Mouse (Mus musculus) liver, adult 10 weeks (tissue): ENCODE measurements around the gene Gm7579. TPM values are rescaled to one million over a fixed set of nuclear protein-coding genes. Genes with fewer than 3 reads are reported as not detected.

Experiments used
- polyA plus RNA-seq: library from polyadenylated mRNA; stranded (reverse); fragments of 350-450 nt; fragmentation: Illumina TruSeq; extraction: RNeasy Lipid Tissue Mini Kit (QIAGEN cat#74804); gene quantifications from one replicate; pipeline ENCODE4 v1.2.3, GENCODE M21; 2014; ENCODE audit warnings: low read depth, low replicate concordance

The Gm7579 gene
- polyA plus RNA-seq = not detected

DNA sequence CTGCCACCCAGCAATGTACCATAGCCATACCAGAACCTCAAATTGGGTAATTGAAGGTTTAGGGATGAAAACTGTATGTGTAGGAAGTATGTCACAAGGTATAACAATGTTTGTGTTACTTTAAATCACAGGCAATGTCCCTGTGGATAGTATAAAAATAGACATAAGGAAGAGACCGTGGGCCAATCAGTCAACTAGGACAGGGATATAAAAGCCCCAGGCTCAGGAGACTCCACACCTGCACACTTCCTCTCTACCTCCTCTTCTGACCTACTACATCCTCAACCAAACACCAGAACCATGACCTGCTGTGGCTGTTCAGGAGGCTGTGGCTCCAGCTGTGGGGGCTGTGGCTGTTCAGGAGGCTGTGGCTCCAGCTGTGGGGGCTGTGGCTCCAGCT is at the start of gene Gm7579:
Gene Gm7579, plus strand, starts transcription at position 301 of the 400 bp plus-strand sequence.

GRCm38 (mm10) chr7:142165639-142166038 is 46.0 kb upstream of the Gm7579 start, which contains the start of gene Gm4553:
Gene Gm4553 (minus strand): TSS chr7:142165739.

DNA sequence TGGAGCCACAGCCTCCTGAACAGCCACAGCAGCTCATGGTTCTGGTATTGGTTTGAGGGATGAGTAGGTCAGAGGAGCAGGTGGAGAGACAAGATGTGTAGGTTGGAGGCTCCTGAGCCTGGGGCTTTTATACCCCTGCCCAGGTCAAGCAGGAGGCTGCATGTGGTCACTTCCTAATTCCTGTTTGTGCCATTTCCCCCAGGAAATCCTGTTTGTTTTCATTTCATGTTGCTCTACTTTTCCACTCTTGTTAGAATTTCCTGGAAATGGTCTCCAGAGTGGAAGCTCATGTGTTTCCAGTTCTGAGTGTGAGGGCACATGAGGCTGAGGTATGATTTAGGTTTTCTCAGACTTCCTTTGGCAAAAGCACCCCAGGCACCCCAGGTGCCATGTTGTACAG is 35.8 kb upstream of the Gm7579 start, which contains the start of gene Krtap5-2:
Gene Krtap5-2, minus strand, starts transcription at position 101 of the 400 bp plus-strand sequence.

DNA sequence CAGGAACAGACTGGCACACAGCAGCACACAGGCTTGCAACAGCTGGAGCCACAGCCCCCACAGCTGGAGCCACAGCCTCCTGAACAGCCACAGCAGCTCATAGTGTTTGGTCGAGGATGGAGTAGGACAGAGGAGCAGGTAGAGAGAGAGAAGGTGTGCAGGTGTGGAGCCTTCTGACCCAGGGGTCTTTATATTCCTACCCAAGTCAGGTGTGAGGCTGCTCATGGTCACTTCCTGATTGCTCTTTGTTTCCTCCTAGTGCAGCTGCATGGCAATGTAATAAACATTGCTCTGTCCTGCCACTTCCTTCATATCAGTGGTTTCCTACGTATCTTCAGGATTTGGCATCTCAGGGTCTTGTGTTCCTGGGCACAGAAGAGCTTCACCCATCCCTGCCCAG is 21.4 kb upstream of the Gm7579 start, which contains the start of gene Gm10153:
Gene Gm10153, minus strand, starts transcription at position 101 of the 400 bp plus-strand sequence.

DNA sequence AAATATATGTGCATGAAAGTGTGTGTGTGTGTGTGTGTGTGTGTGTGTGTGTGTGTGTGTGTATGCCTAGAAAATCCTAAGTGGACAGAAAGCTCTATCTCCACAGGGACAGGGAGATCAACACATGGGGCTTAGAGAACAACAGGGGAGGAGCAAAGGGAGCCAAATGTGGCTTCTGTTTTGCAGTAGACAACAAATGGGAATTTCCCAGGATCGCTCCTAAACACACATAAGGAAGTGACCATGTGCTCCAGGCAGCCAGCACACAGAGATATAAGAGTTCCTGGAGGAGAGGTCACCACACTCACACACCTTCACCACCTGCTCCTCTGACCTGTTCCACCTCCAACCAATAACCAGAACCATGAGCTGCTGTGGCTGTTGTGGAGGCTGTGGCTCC is 10.6 kb upstream of the Gm7579 start, which contains the start of gene Krtap5-3:
Gene Krtap5-3, plus strand, starts transcription at position 301 of the 400 bp plus-strand sequence.

GRCm38 (mm10) chr7:142229871-142230270 is 18.2 kb downstream of the Gm7579 start, which contains the start of gene Krtap5-5:
Gene Krtap5-5 (minus strand): TSS chr7:142229971.

GRCm38 (mm10) chr7:142240978-142241377 is 29.3 kb downstream of the Gm7579 start, which contains the start of gene Gm40460:
Gene Gm40460 (minus strand): TSS chr7:142241078.

GRCm38 (mm10) chr7:142258254-142258653 is 46.6 kb downstream of the Gm7579 start, which contains the start of gene Gm2431:
Gene Gm2431 (minus strand): TSS chr7:142258354.

Other genes starting within 250 kb of the Gm7579 start
- gene Mob2, start 150.8 kb upstream of the Gm7579 start, polyA plus RNA-seq = 8.6 TPM
- gene Dusp8, start 116.0 kb upstream of the Gm7579 start, polyA plus RNA-seq = not detected
- not detected for gene Gm45618, start 91.1 kb upstream of the Gm7579 start, polyA plus RNA-seq
- gene Gm39115, start 75.8 kb upstream of the Gm7579 start, polyA plus RNA-seq = not detected
- gene Gm45337, start 67.3 kb upstream of the Gm7579 start, polyA plus RNA-seq = not detected
- not detected for gene Gm29735, start 54.7 kb upstream of the Gm7579 start, polyA plus RNA-seq
- not detected for gene Gm4553, start 46.1 kb upstream of the Gm7579 start, polyA plus RNA-seq
- gene Krtap5-2, start 35.9 kb upstream of the Gm7579 start, polyA plus RNA-seq = not detected
- not detected for gene Gm10153, start 21.5 kb upstream of the Gm7579 start, polyA plus RNA-seq
- gene Krtap5-3, start 10.5 kb upstream of the Gm7579 start, polyA plus RNA-seq = not detected
- gene Krtap5-5, start 18.1 kb downstream of the Gm7579 start, polyA plus RNA-seq = not detected
- not detected for gene Gm40460, start 29.2 kb downstream of the Gm7579 start, polyA plus RNA-seq
- gene Gm2431, start 46.5 kb downstream of the Gm7579 start, polyA plus RNA-seq = not detected
- not detected for gene Gm4559, start 62.5 kb downstream of the Gm7579 start, polyA plus RNA-seq
- not detected for gene Krtap5-1, start 85.3 kb downstream of the Gm7579 start, polyA plus RNA-seq
- gene Krtap5-4, start 91.7 kb downstream of the Gm7579 start, polyA plus RNA-seq = not detected
- not detected for gene Ifitm10, start 161.9 kb downstream of the Gm7579 start, polyA plus RNA-seq
- gene Gm49369, start 170.8 kb downstream of the Gm7579 start, polyA plus RNA-seq = 19.5 TPM
- 59.5 TPM for gene Ctsd, start 176.2 kb downstream of the Gm7579 start, polyA plus RNA-seq
- gene Syt8, start 223.0 kb downstream of the Gm7579 start, polyA plus RNA-seq = not detected
- not detected for gene Tnni2, start 229.9 kb downstream of the Gm7579 start, polyA plus RNA-seq
- gene Lsp1, start 248.9 kb downstream of the Gm7579 start, polyA plus RNA-seq = 0.87 TPM